Mouse (Mus musculus): ENCODE measurements at regions not wholly inside any gene's neighbourhood (a gene's known extent, or its start where the extent isn't known, plus 50 kb on each side); places are given as distances from the start of the nearest gene placed in this dataset.
A peak's percentile ranks its signal among the peaks of the same experiment; 100 is the strongest.

- ATAC-seq (replicated peaks; ENCODE audit: low FRiP score, poor library complexity, severe bottlenecking) = no peak
Observed at GRCm38 (mm10) chr11:24467458-24467857, 389.6 kb downstream of the Bcl11a start.

GRCm38 (mm10) chr11:24470469-24470868, 392.6 kb downstream of the Bcl11a start:
- ATAC-seq (replicated peaks; ENCODE audit: low FRiP score, poor library complexity, severe bottlenecking) = no peak

GRCm38 (mm10) chr11:24472617-24473367, 394.9 kb downstream of the Bcl11a start:
- ATAC-seq (replicated peaks; ENCODE audit: low FRiP score, poor library complexity, severe bottlenecking) = no peak

DNA sequence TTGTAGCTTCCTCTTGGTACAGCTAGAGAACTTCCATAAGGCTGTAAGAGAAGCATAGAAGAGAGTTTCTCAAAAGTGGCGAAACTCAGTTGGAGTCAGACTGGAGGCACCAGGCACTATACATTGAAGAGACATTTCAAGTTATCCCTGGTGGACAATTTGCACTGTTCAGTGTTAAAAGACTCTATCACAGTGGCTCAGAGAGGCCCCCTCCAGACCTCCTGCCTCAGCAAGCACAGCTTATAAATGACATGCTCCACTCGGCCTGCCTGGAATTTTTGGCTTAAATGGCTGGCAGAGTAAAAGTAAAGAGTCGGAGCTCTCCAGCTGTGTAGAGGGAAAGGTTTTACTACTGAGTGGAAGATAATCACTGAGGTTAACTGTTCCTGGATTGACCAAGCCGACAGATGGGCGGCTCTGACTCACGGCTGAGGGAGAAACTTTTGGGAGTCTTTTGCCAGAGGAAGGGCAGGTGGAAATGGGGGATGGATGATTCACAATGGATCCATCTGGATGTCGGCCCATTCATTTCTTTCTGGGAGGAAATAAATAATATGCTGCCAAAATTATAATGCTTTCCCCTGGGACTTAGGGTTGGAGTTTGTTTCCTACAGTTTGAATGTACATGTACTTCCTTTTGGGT, 395.6 kb downstream of the Bcl11a start:
- no peak for ATAC-seq (replicated peaks; ENCODE audit: low FRiP score, poor library complexity, severe bottlenecking)

DNA sequence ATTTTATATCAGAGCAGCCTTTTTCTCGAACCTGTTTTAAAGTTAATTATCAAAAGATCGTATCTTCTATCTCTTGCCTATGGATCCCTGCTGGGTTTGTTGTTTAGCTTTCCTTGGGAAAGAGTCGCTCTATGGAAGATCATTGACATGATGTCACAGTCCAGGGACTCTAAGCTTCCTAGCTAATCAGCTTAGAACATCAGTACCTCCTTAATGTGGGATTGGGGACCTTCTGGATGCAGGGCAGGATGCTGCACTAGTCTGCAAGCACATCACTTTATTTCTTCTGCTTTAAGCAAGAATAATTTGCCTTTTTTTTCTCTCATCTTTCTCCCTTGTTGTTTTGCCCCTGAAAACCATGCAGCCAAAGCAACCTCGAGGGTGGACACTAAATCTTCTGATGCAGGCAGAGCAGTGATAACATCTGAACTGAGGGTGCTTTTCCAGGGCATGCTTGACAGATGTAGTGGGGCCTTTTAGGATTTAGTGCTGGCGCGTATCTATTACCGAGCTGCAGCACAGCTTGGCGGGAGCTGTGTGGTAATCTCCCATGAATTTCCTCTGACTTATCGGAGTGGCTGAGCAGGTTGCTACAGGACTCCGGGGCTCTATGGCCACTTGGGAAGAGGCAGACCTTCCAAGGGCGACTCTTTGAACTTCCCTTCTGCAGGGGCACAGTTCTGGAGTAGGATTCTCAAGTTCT, 425.0 kb downstream of the Bcl11a start:
- no peak for ATAC-seq (replicated peaks; ENCODE audit: low FRiP score, poor library complexity, severe bottlenecking)

DNA sequence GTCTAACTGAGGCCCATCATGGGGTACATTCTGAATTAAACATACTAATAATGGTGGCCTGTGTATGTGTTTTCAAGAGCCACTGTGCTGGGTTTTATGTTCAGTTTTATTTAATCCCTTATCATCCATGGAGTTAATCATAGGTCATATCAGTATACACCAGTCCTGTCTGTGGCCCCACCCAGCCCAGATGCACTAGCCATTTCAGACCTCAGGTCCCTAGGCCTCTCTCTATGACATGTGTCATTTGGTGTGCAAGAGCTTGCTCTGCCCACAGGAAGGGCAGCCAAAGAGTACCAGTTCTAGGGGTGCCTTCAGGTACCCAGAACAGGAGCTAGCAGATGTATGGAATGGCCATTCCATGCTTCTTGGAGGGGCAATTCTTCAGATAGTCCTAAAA, 437.7 kb downstream of the Bcl11a start:
- ATAC-seq (replicated peaks; ENCODE audit: low FRiP score, poor library complexity, severe bottlenecking) = 0 out of 2 replicates have a peak, but pooled peaks have one; percentile 25

GRCm38 (mm10) chr11:24535462-24535861, 457.6 kb downstream of the Bcl11a start:
- no peak for ATAC-seq (replicated peaks; ENCODE audit: low FRiP score, poor library complexity, severe bottlenecking)

GRCm38 (mm10) chr11:24537721-24538120, 459.9 kb downstream of the Bcl11a start:
- ATAC-seq (replicated peaks; ENCODE audit: low FRiP score, poor library complexity, severe bottlenecking) = no peak

GRCm38 (mm10) chr11:24569655-24570054, 491.8 kb downstream of the Bcl11a start:
- no peak for ATAC-seq (replicated peaks; ENCODE audit: low FRiP score, poor library complexity, severe bottlenecking)

- no peak for ATAC-seq (replicated peaks; ENCODE audit: low FRiP score, poor library complexity, severe bottlenecking)
Observed at GRCm38 (mm10) chr11:24613529-24613928, 535.7 kb downstream of the Bcl11a start.

DNA sequence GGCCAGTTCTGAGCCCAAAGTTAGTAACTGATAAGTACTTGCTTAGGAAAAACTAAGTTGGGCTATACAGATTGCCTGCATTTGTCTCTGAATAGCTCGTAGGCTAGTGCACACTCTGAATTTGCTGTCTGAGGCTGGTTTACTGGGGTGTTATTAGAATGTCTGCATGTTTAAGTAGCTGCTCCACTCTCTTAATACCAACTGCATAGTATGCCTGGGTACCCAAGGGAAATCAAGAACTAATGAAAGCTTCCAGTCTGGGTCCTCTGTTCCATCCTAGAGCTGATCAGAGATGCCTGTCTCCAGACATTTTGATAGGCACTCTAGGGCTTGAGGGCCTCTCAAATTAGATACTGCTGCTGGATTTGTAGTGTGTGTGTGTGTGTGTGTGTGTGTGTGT, 537.6 kb downstream of the Bcl11a start:
- ATAC-seq (replicated peaks; ENCODE audit: low FRiP score, poor library complexity, severe bottlenecking) = no peak

DNA sequence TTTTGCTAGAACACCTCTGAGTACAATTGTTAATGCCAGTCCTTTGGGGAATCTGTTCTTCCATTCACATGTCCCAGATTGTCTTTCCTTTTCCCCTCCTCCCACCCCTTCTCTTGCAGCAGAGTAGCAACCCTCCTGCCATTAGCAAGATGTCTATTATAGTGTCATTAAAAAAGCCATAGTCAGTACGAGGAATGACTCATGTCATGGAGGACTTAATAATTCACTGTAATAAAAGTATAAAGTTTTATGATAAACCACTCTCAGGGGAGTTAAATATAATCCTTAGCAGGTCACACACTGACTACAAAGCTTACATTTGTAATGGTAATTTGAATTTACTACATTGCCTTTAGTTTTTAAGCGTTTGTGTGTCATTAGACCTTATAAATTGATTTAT, 540.7 kb downstream of the Bcl11a start:
- no peak for ATAC-seq (replicated peaks; ENCODE audit: low FRiP score, poor library complexity, severe bottlenecking)

GRCm38 (mm10) chr11:24619021-24619420, 541.2 kb downstream of the Bcl11a start:
- no peak for ATAC-seq (replicated peaks; ENCODE audit: low FRiP score, poor library complexity, severe bottlenecking)

- no peak for ATAC-seq (replicated peaks; ENCODE audit: low FRiP score, poor library complexity, severe bottlenecking)
Observed at GRCm38 (mm10) chr11:24628619-24629018, 550.8 kb downstream of the Bcl11a start.

GRCm38 (mm10) chr11:24629431-24629830, 551.6 kb downstream of the Bcl11a start:
- ATAC-seq (replicated peaks; ENCODE audit: low FRiP score, poor library complexity, severe bottlenecking) = no peak

DNA sequence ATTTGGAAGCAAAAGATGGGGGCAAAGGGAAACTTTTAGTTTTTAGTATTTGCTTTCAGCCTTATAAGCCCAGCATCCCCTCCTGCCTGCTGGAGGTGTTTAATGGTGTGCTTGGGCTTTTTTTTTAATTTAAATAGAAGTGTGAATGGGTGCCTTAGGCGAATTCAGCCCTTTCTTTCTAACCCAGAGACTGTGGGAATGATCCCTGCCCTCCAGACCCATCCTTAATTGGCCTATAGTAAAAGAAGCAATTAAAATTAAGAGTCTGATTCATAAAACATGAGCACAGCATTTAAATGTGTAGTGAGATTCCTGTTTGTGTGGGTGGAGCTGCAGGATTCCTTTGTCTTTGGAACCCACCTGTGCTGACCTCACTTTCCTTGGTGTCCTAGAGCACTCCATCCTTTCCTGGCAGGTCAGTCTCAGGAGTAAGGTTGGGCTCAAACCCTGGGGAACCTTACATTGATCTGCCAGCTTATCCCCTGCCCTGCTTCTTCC, 552.6 kb downstream of the Bcl11a start:
- no peak for ATAC-seq (replicated peaks; ENCODE audit: low FRiP score, poor library complexity, severe bottlenecking)

DNA sequence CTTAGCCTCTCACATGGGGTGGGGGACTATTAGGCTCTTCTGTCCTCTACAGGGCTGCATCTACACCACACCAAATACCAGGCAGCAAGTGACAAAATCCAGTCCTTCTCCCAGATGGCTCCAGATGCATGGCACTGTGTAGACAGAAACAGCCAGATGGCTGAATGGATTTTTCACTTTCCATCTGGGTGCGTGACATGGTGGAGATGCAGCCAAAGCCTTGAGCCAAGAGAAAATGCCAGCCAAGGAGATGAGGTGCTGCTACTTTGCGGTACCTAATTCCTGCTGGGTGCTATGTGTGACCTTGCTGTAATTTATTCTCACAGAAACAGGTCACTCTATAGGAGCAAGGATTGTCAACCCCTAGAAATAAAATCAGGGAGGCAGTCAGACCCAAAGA, 553.8 kb downstream of the Bcl11a start:
- ATAC-seq (replicated peaks; ENCODE audit: low FRiP score, poor library complexity, severe bottlenecking) = no peak

- ATAC-seq (replicated peaks; ENCODE audit: low FRiP score, poor library complexity, severe bottlenecking) = no peak
Observed at GRCm38 (mm10) chr11:24636716-24637115, 558.9 kb downstream of the Bcl11a start.

- no peak for ATAC-seq (replicated peaks; ENCODE audit: low FRiP score, poor library complexity, severe bottlenecking)
Observed at GRCm38 (mm10) chr11:24643439-24644109, 565.7 kb downstream of the Bcl11a start.

DNA sequence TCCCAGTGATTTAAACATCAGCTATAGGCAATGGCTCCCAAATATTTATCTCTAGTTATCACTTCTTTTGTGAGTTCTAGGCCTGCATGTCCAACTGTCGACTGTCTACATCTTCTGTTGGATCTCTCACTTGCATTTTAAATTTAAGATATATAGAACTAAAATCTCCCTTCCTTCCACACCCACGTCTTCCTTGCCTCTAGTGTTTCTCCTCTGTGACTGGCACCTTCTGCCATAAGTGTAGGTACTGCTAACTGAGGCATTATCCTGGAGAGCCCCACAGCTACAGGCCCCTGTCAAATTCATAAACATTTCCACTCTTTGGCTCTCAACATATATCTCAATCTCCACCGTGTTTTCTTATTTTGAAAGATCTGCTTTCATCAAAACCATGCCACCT, 575.0 kb downstream of the Bcl11a start:
- no peak for ATAC-seq (replicated peaks; ENCODE audit: low FRiP score, poor library complexity, severe bottlenecking)
